Mouse (Mus musculus): ENCODE measurements around the gene Zfp428.
"Not testable (repeated sequence)": the region's sequence is repeated elsewhere in the genome, so short reads cannot be mapped to it uniquely, and the experiment has no call there.

Zfp428 gene

GRCm38 (mm10) chr7:24478911-24479310 lies 27.9 kb upstream of the Zfp428 start:
- in situ Hi-C loops (cut with MboI; ENCODE audit: low pct_unique_long_range_greater_than_20kb in 1 of 2, low sequenced_read_pairs in 2 of 2, unreplicated experiment in 1 of 2) = loop anchor here in 1 of 2 experiments (5.0 kb wide), 1 partner anchor 53 kb away; the partner anchor contains the start of gene Irgq

- in situ Hi-C loops (cut with MboI; ENCODE audit: low pct_unique_long_range_greater_than_20kb in 1 of 2, low sequenced_read_pairs in 2 of 2, unreplicated experiment in 1 of 2) = loop anchor here in 1 of 2 experiments (5.0 kb wide), 1 partner anchor 53 kb away; the partner anchor contains the start of gene Irgq
These were observed 27.1 kb upstream of the Zfp428 start for GRCm38 (mm10) chr7:24479685-24480084.

DNA sequence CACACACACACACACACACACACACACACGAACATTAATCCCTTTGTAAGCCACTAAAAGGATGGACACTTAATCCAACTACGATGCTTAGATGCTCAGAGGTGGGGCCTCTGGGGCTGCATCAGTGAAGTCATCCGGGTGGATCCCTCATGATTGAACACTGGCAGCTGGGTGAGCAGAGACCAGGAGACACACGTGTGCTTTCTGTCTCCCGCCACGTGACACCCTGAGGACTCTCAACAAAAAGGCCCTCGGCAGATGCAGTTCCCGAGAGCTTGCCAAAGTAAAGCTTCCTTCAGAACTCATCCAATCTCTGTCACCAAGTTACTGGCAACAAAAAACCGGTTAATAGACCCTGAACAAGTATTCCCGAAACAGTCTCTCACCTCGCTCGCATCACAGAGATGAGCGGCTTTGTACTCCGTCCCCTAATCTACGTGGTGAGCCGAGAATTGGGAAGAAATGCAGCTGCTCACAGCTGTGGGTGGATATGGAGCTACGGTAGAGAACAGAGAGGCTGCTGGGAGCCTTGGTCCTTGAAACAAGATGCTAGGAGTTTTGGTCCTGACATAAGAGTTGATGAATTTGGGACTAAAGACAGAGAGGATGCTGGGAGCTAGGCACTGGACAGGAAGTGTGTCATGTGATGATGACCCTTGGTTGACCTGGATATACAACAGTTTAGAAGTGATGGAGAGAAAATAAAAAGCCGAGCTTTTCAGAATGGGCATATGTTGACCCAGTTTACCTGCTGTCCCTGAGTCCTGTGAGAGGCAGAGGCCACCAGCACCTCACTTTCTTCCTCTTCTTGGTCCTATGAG lies 26.5 kb upstream of the Zfp428 start:
- in situ Hi-C loops (cut with MboI; ENCODE audit: low pct_unique_long_range_greater_than_20kb in 1 of 2, low sequenced_read_pairs in 2 of 2, unreplicated experiment in 1 of 2) = no loop called here

GRCm38 (mm10) chr7:24480986-24481473 lies 25.8 kb upstream of the Zfp428 start:
- in situ Hi-C loops (cut with MboI; ENCODE audit: low pct_unique_long_range_greater_than_20kb in 1 of 2, low sequenced_read_pairs in 2 of 2, unreplicated experiment in 1 of 2) = no loop called here

DNA sequence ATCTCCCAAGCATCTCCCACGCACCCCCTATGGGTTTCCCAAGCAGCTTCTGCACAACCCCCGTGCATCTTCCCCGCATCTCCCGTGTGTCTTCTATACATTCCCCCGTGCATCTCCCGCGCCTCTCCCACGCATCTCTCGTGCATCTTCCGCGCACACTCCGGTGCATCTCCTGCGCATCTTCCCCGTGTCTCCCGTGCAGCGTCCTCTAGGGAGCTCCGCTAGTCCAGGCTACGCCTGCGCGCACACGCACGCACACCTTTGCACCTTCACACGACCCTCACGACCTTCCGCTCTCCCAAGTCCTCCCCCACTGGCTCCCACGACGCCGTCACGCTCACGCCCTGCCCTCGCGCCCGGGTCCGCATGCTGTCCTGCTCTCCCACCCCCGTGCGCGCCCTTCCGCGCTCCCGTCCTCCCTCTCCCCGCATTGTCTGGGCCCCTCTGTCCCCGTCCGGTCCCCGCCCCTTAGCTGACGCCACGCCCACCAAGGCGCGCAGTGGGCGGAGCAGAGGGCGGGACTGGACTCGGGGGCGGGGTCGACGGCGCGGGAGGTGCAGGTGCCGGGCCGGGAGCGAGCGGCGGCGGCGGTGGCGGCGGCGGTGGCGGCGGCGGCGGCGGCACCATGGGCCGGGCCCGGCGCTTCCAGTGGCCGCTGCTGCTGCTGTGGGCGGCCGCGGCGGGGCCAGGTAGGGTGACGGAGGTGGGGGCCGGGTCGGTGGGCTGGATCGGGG lies 25.2 kb upstream of the Zfp428 start, which contains the start of gene Cadm4:
Cadm4 (plus strand) TSS at position 550 of the 734 bp plus-strand sequence.
- in situ Hi-C loops (cut with MboI; ENCODE audit: low pct_unique_long_range_greater_than_20kb in 1 of 2, low sequenced_read_pairs in 2 of 2, unreplicated experiment in 1 of 2) = no loop called here

- in situ Hi-C loops (cut with MboI; ENCODE audit: low pct_unique_long_range_greater_than_20kb in 1 of 2, low sequenced_read_pairs in 2 of 2, unreplicated experiment in 1 of 2) = no loop called here
These were observed 24.4 kb upstream of the Zfp428 start for GRCm38 (mm10) chr7:24482208-24483020.

GRCm38 (mm10) chr7:24483291-24483690 lies 23.5 kb upstream of the Zfp428 start:
- in situ Hi-C loops (cut with MboI; ENCODE audit: low pct_unique_long_range_greater_than_20kb in 1 of 2, low sequenced_read_pairs in 2 of 2, unreplicated experiment in 1 of 2) = not testable (repeated sequence)

- in situ Hi-C loops (cut with MboI; ENCODE audit: low pct_unique_long_range_greater_than_20kb in 1 of 2, low sequenced_read_pairs in 2 of 2, unreplicated experiment in 1 of 2) = no loop called here
These were observed 21.3 kb upstream of the Zfp428 start for GRCm38 (mm10) chr7:24485481-24485880.

DNA sequence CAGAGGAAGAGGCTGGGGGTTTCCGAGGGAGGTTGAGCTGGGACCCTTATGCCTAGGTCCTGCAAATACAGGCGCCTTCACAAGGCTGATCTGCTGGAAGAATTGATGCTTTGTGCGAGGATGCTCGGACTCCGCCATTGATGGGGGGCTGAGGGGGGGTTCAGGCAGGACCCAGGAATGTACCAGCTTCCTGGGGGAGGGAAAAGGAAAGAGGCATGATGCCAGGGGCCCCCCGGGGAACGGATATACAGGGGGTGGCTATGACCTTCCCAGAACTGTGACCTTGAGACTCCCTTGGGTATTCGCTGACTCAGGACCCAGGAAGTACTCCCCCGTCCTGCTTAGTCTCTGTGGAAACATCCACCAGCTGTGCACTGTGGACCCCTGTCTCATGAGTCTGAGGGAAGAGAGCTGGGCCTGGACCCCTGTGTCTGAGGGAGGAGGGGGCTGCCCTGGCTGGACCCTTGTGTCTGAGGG lies 20.1 kb upstream of the Zfp428 start:
- in situ Hi-C loops (cut with MboI; ENCODE audit: low pct_unique_long_range_greater_than_20kb in 1 of 2, low sequenced_read_pairs in 2 of 2, unreplicated experiment in 1 of 2) = no loop called here

DNA sequence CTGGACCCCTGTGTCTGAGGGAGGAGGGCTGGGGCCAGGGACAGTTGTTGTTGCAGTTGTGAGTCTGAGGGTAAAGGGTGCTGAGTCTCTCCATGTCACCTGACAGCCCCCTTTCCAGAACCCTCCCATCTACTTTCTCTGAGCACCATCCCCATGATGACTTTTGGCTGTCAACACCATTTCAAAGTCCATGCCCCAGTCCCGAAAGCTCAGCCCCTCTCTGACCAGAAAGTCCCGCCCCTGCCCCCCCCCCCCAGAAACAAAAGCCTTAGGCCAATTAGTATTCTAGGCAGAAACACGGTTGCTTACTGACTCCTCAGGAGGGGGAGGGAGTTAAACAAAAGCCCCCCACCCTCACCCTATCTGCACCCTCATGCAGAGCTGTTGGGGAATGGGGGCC lies 19.4 kb upstream of the Zfp428 start:
- in situ Hi-C loops (cut with MboI; ENCODE audit: low pct_unique_long_range_greater_than_20kb in 1 of 2, low sequenced_read_pairs in 2 of 2, unreplicated experiment in 1 of 2) = no loop called here

- in situ Hi-C loops (cut with MboI; ENCODE audit: low pct_unique_long_range_greater_than_20kb in 1 of 2, low sequenced_read_pairs in 2 of 2, unreplicated experiment in 1 of 2) = no loop called here
These were observed 18.5 kb upstream of the Zfp428 start for GRCm38 (mm10) chr7:24488303-24488702.

DNA sequence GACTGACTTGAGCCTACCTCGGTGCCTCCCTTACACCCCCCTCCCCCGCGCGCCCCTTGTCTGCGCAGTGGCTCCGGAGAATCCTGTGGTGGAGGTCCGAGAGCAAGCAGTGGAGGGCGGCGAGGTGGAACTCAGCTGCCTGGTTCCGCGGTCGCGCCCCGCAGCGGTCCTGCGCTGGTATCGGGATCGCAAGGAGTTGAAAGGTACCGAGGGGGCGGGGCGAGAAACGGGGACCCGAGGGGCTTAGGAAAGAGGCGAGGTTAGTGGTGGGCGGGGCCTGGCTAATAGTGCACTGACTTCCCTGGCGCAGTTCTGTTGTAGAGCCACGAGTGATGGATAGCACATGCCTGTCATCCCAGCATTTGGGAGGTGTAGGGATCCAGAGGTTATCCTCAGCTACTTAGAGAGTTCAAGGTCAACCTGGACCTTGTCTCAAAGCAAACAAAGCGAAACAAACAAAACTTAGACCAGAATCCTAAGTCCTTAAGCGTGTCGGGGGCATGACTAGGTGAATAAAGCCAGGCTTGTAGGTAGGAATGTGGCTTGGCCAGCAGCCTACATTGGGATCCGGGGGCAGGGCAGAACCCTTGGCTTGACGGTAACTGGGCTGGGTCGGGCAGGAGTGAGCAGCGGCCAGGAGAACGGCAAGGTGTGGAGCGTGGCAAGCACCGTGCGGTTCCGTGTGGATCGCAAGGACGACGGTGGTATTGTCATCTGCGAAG lies 6.8 kb upstream of the Zfp428 start:
- in situ Hi-C loops (cut with MboI; ENCODE audit: low pct_unique_long_range_greater_than_20kb in 1 of 2, low sequenced_read_pairs in 2 of 2, unreplicated experiment in 1 of 2) = no loop called here

- in situ Hi-C loops (cut with MboI; ENCODE audit: low pct_unique_long_range_greater_than_20kb in 1 of 2, low sequenced_read_pairs in 2 of 2, unreplicated experiment in 1 of 2) = no loop called here
These were observed 5.9 kb upstream of the Zfp428 start for GRCm38 (mm10) chr7:24500929-24501328.

DNA sequence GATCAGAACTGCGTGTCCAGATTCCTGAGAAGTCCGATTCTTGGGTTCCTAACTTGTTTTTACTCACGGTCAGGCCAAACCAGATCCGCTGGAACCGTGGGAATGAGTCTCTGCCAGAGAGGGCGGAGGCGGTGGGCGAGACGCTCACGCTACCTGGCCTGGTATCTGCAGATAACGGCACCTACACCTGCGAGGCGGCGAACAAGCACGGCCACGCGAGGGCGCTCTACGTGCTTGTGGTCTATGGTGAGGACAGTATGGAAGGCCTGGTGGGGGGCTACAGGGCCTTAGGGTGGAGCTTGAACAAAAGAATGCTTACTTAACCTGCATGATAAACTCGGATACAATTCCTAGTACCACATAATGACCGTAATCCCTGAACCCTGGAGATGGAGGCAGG lies 5.3 kb upstream of the Zfp428 start:
- in situ Hi-C loops (cut with MboI; ENCODE audit: low pct_unique_long_range_greater_than_20kb in 1 of 2, low sequenced_read_pairs in 2 of 2, unreplicated experiment in 1 of 2) = no loop called here

DNA sequence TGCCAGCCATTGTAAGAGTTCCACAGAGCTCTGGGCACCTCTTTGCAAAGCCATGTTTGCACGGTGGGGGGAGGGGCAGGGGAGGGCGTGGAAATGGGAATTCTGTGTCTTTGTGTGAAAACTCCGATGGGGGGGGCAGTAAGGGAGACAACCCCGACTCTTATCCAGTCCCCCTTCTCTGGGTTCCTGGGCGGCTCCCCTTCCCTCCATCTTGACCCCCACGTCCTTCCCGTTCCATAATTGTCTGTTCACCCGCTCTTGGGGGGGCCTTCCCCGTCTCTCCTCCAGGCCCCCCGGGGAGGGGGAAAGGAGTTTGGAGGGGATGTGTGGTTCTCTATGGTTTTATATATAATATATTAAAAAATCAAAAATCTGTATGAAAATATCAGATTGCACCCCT lies 2.8 kb upstream of the Zfp428 start:
- in situ Hi-C loops (cut with MboI; ENCODE audit: low pct_unique_long_range_greater_than_20kb in 1 of 2, low sequenced_read_pairs in 2 of 2, unreplicated experiment in 1 of 2) = no loop called here

DNA sequence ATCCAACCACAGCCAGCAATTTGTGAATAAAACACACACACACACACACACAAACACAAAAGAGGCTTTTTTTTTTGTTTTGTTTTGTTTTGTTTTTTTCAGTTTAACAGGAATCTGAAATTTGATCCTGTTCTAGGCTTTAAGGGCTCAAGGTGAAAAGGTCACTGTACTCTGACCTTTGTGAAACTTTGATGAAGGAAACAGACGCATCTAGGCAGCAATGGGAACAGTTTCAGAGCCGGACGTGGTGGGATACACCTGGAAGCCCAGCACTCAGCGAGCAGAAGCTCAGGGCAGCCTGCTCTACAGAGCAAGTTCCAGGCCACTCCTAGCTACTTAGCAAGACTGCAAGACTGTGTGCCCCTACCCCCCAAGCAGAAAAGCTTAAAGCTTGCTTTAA lies 1.9 kb upstream of the Zfp428 start:
- in situ Hi-C loops (cut with MboI; ENCODE audit: low pct_unique_long_range_greater_than_20kb in 1 of 2, low sequenced_read_pairs in 2 of 2, unreplicated experiment in 1 of 2) = no loop called here

GRCm38 (mm10) chr7:24505447-24506064 lies 1.2 kb upstream of the Zfp428 start:
- in situ Hi-C loops (cut with MboI; ENCODE audit: low pct_unique_long_range_greater_than_20kb in 1 of 2, low sequenced_read_pairs in 2 of 2, unreplicated experiment in 1 of 2) = no loop called here

- in situ Hi-C loops (cut with MboI; ENCODE audit: low pct_unique_long_range_greater_than_20kb in 1 of 2, low sequenced_read_pairs in 2 of 2, unreplicated experiment in 1 of 2) = no loop called here
These were observed 744 bp upstream of the Zfp428 start for GRCm38 (mm10) chr7:24506065-24506459.

Data from mouse embryonic stem cell (cell line).